Mouse (Mus musculus): Measurements from ENCODE around the gene Cacna1h. TPM values are rescaled to one million over a fixed set of nuclear protein-coding genes. Genes with fewer than 3 reads are reported as not detected.

Cacna1h gene
- polyA plus RNA-seq, 1 experiment from 2014 or later, result 13.3 TPM

DNA sequence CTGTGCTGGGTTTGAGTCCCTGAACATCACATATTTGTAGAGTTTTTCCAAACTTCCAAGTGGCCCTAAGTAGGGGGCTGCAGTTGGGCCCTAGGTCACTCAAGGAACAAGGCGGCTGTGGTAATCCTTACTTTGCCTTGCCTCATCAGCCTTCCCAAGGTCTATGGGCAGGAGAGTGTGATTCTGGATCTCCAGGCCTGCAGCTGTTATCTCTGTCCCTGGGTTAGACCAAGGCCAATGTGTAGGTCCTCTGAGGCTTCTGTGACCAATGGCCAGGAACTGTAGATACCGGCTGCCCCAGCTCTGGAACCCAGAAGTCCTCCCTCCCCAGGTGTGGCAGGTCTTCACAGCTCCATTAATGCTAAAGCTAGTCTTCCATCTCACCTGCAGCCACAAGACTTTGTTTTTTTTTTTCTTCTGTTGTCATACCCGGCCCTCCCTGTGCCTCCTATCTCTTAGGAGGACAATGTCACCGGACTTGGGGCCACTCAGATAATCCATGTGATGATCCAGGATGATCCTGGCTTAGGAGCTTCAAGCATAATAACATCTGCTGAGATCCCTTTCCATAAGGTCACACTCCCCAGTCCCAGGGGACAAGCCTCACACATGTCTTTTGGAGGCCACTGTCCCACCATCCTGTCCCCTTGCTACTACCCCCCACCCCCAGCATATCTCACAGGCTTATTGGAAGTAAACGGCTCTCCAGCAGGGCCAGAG is 18.8 kb upstream of the Cacna1h start:
- Histone ChIP-seq H3K4me3 (ENCODE audit: low read depth, low read length) (no peak overlapping the region), H3K4me1 (ENCODE audit: control insufficient read depth, insufficient read depth, low read length) (no peaks in the 10 kb centered on the region), H3K27ac (ENCODE audit: low read depth, low read length) (no peak overlapping the region), H3K9me3 (ENCODE audit: control insufficient read depth, low read length) (no peaks in the 10 kb centered on the region), H3K36me3 (ENCODE audit: control insufficient read depth, insufficient read depth, low read length) (no peaks in the 10 kb centered on the region), H3K9ac (ENCODE audit: low read length) (no peak overlapping the region), H3K27me3 (ENCODE audit: control insufficient read depth, insufficient read depth, low read length) (no peaks in the 10 kb centered on the region), H3K4me2 (ENCODE audit: low read depth) (no peak overlapping the region)
- 82% methylated on average over 5 of the region's 5 CpGs for WGBS
- DNase-seq (ENCODE audit: low spot score) (no peak), ATAC-seq (ENCODE audit: insufficient read depth, low FRiP score, low TSS enrichment) (no peak)

DNA sequence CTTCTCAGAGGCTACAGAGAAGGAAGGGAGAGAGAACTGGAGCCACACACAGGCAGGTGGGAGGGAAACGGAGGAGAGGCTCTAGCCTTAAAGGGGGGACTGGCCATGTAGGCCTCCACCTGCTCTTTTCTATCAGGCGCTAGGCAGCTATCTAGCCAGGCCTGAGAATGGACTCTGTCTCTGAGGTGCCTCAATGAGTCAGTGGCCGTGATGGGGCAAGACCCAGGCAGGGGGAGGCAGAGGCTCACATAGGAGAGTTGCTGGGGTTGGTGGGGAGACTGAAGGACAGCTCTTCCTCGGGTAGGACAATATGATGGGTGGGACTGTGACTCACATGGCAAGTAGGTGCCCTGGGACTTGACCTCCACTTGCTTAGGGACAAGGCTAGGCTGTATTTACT is 16.7 kb upstream of the Cacna1h start:
- H3K4me1 ChIP-seq (ENCODE audit: control insufficient read depth, insufficient read depth, low read length), result no peaks in the 10 kb centered on the region
- H3K9ac ChIP-seq (ENCODE audit: low read length), result no peak overlapping the region
- WGBS, result 61% methylated on average over 4 of the region's 4 CpGs
- ATAC-seq (ENCODE audit: insufficient read depth, low FRiP score, low TSS enrichment) (no peak), DNase-seq (ENCODE audit: low spot score) (no peak)
- H3K9me3 ChIP-seq (ENCODE audit: control insufficient read depth, low read length), result no peaks in the 10 kb centered on the region
- H3K36me3 ChIP-seq (ENCODE audit: control insufficient read depth, insufficient read depth, low read length), result no peaks in the 10 kb centered on the region
- H3K27ac ChIP-seq (ENCODE audit: low read depth, low read length), result no peak overlapping the region
- H3K27me3 ChIP-seq (ENCODE audit: control insufficient read depth, insufficient read depth, low read length), result no peaks in the 10 kb centered on the region
- H3K4me3 ChIP-seq (ENCODE audit: low read depth, low read length), result no peak overlapping the region
- H3K4me2 ChIP-seq (ENCODE audit: low read depth), result no peak overlapping the region

DNA sequence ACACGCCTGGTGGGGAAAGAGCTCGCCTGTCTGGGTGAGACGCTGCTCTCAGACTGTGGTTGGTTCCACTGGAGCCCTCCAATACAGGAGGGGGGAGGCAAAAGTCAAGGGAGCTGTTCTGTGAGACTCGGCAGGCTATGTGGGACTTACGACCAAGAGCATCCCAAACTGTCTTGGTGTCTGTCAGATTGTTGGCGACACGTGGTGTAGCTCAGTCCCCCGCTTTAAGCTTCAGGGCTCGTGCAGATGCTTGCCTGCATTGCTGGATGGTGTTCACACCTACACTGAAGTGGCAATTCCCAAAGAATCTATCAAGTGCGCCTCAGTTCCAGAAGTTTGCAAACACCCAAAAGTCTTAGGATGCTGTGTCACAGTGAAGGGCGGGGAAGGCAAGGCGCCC is 14.3 kb upstream of the Cacna1h start:
- no peaks in the 10 kb centered on the region for H3K9me3 ChIP-seq (ENCODE audit: control insufficient read depth, low read length)
- ATAC-seq (ENCODE audit: insufficient read depth, low FRiP score, low TSS enrichment) (no peak), DNase-seq (ENCODE audit: low spot score) (no peak)
- no peak overlapping the region for H3K27ac ChIP-seq (ENCODE audit: low read depth, low read length)
- H3K9ac ChIP-seq (ENCODE audit: low read length), result no peak overlapping the region
- no peak overlapping the region for H3K4me3 ChIP-seq (ENCODE audit: low read depth, low read length)
- no peak overlapping the region for H3K4me2 ChIP-seq (ENCODE audit: low read depth)
- no peaks in the 10 kb centered on the region for H3K36me3 ChIP-seq (ENCODE audit: control insufficient read depth, insufficient read depth, low read length)
- H3K27me3 ChIP-seq (ENCODE audit: control insufficient read depth, insufficient read depth, low read length), result no peaks in the 10 kb centered on the region
- H3K4me1 ChIP-seq (ENCODE audit: control insufficient read depth, insufficient read depth, low read length), result no peaks in the 10 kb centered on the region
- 85% methylated on average over 12 of the region's 12 CpGs for WGBS

DNA sequence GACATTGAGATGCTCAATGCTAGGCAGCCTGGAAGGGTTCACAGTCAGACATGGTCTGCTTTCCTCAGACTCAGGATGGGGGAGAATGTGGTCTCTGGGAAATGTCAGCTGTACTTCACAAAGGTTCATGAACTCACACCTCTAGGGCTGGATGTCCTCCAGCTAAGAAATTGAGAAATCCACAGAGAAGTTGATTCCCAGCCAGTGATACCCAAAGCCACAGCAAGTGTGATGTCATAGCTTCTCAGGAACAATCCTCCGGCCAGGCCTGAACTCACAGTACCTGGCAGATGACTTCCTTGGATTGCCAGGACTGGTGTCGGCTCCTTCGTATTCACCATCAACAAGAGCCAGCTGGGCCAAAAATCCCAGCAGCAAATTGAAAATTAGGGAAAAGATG is 12.3 kb upstream of the Cacna1h start:
- Histone ChIP-seq H3K9ac (ENCODE audit: low read length) (no peak overlapping the region), H3K27ac (ENCODE audit: low read depth, low read length) (no peak overlapping the region), H3K4me3 (ENCODE audit: low read depth, low read length) (no peak overlapping the region), H3K4me1 (ENCODE audit: control insufficient read depth, insufficient read depth, low read length) (no peaks in the 10 kb centered on the region), H3K4me2 (ENCODE audit: low read depth) (no peak overlapping the region), H3K27me3 (ENCODE audit: control insufficient read depth, insufficient read depth, low read length) (no peaks in the 10 kb centered on the region), H3K9me3 (ENCODE audit: control insufficient read depth, low read length) (no peaks in the 10 kb centered on the region), H3K36me3 (ENCODE audit: control insufficient read depth, insufficient read depth, low read length) (no peaks in the 10 kb centered on the region)
- DNase-seq (ENCODE audit: low spot score) (no peak), ATAC-seq (ENCODE audit: insufficient read depth, low FRiP score, low TSS enrichment) (no peak)
- 94% methylated on average over 3 of the region's 3 CpGs for WGBS

DNA sequence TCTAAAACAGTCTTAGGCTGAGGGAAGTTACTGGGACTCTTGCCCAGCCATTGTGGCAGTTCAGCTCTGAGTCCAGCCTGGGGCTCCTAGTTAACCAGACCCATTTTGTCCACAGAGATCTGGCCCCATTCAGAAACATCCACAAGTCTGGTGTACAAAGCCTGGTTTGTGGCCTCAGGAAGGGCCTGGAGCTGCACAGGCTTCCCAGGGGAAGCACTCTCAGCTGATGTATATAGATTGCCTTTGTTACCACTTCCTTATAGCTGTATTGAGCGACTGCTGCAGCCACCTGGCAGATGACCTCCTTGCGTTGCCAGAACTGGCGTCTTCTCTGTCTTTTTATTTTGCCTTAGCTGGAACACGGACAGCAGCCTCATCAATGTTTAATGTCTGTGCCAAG is 11.5 kb upstream of the Cacna1h start:
- ATAC-seq (ENCODE audit: insufficient read depth, low FRiP score, low TSS enrichment) (no peak), DNase-seq (ENCODE audit: low spot score) (no peak)
- no peaks in the 10 kb centered on the region for H3K36me3 ChIP-seq (ENCODE audit: control insufficient read depth, insufficient read depth, low read length)
- no peak overlapping the region for H3K4me3 ChIP-seq (ENCODE audit: low read depth, low read length)
- no peak overlapping the region for H3K9ac ChIP-seq (ENCODE audit: low read length)
- no peaks in the 10 kb centered on the region for H3K27me3 ChIP-seq (ENCODE audit: control insufficient read depth, insufficient read depth, low read length)
- no peak overlapping the region for H3K27ac ChIP-seq (ENCODE audit: low read depth, low read length)
- no peaks in the 10 kb centered on the region for H3K9me3 ChIP-seq (ENCODE audit: control insufficient read depth, low read length)
- no peaks in the 10 kb centered on the region for H3K4me1 ChIP-seq (ENCODE audit: control insufficient read depth, insufficient read depth, low read length)
- 46% methylated on average over 4 of the region's 4 CpGs for WGBS
- H3K4me2 ChIP-seq (ENCODE audit: low read depth), result no peak overlapping the region

DNA sequence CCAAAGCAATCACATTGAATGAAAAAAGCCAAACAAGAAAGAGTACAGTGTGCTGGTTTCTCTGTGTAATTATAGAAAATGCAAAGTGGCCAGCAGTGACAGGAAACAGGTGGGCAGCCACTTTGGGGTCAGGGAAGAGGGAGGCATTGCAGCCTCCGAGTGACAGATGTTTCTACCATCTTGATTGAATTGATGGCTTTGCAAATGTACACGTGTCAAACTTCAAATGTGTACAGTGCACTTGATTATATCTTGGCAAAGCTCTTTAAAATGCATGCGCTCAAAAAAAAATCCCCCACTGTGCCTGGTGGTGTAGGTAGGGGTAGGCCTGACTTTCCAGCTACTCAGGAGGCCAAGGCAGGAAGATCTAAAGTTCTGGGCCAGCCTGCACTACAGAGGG is 9.3 kb upstream of the Cacna1h start:
- no peaks in the 10 kb centered on the region for H3K9me3 ChIP-seq (ENCODE audit: control insufficient read depth, low read length)
- ATAC-seq (ENCODE audit: insufficient read depth, low FRiP score, low TSS enrichment) (no peak), DNase-seq (ENCODE audit: low spot score) (no peak)
- no peaks in the 10 kb centered on the region for H3K27me3 ChIP-seq (ENCODE audit: control insufficient read depth, insufficient read depth, low read length)
- no peaks in the 10 kb centered on the region for H3K36me3 ChIP-seq (ENCODE audit: control insufficient read depth, insufficient read depth, low read length)
- H3K9ac ChIP-seq (ENCODE audit: low read length), result no peak overlapping the region
- no peak overlapping the region for H3K27ac ChIP-seq (ENCODE audit: low read depth, low read length)
- H3K4me1 ChIP-seq (ENCODE audit: control insufficient read depth, insufficient read depth, low read length), result no peaks in the 10 kb centered on the region
- H3K4me3 ChIP-seq (ENCODE audit: low read depth, low read length), result no peak overlapping the region
- WGBS, result 84% methylated on average over 3 of the region's 3 CpGs
- no peak overlapping the region for H3K4me2 ChIP-seq (ENCODE audit: low read depth)

DNA sequence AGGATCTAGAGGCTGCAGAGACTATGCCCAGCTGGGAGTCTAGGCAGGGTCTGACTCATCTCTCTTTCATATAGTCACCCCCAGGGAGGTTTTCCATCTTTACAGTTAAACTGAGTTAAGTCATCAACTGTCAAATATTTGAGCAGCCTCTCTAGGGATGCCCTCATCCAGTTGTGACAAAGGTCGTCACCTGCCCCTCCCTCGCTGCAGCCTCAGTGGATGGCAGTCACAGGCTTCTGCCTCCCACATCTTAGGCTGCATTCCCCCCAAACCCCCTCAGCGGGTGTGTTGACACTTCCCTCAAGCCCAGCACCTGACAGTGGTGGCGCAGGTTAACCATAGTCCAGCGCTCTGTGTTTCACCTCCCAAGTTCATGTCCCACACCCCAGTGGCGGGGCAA is 7.8 kb upstream of the Cacna1h start:
- no peak overlapping the region for H3K4me2 ChIP-seq (ENCODE audit: low read depth)
- no peaks in the 10 kb centered on the region for H3K27me3 ChIP-seq (ENCODE audit: control insufficient read depth, insufficient read depth, low read length)
- H3K36me3 ChIP-seq (ENCODE audit: control insufficient read depth, insufficient read depth, low read length), result no peaks in the 10 kb centered on the region
- ATAC-seq (ENCODE audit: insufficient read depth, low FRiP score, low TSS enrichment) (no peak), DNase-seq (ENCODE audit: low spot score) (no peak)
- H3K27ac ChIP-seq (ENCODE audit: low read depth, low read length), result no peak overlapping the region
- no peaks in the 10 kb centered on the region for H3K9me3 ChIP-seq (ENCODE audit: control insufficient read depth, low read length)
- no peak overlapping the region for H3K9ac ChIP-seq (ENCODE audit: low read length)
- H3K4me1 ChIP-seq (ENCODE audit: control insufficient read depth, insufficient read depth, low read length), result no peaks in the 10 kb centered on the region
- 80% methylated on average over 6 of the region's 6 CpGs for WGBS
- H3K4me3 ChIP-seq (ENCODE audit: low read depth, low read length), result no peak overlapping the region

DNA sequence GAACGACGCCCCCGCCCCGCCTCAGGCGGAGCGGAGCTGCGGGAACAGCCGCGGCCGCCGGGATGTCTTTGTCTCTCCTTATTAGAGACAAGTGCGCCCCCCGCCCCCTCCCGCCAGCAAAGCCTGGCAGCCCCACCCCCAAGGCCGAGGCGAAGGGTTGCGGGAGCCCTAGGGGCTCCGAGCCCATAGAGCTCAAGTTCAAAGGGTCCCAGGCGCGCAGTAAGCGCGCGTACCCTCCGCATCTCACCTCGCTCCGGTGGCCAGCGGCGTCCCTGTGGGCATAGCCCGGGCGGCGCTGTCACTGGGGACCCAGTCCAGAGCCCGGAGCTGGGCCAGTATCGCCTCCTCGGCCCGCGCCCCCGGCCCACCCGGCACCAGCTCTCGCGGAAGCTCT is 363 bp downstream of the Cacna1h start:
- ATAC-seq (ENCODE audit: insufficient read depth, low FRiP score, low TSS enrichment) (peak; percentile 70), DNase-seq (ENCODE audit: low spot score) (no peak)
- peak overlapping the region; percentile 67 for H3K27ac ChIP-seq (ENCODE audit: low read depth, low read length)
- peak overlapping the region; percentile 97 for H3K4me2 ChIP-seq (ENCODE audit: low read depth)
- peak overlapping the region; percentile 74 for H3K4me3 ChIP-seq (ENCODE audit: low read depth, low read length)
- H3K9ac ChIP-seq (ENCODE audit: low read length), result peak overlapping the region; percentile 89
- 0% methylated on average over 31 of the region's 40 CpGs for WGBS
- H3K27me3 ChIP-seq (ENCODE audit: control insufficient read depth, insufficient read depth, low read length), result peaks cover 17% of the 10 kb centered on the region
- H3K36me3 ChIP-seq (ENCODE audit: control insufficient read depth, insufficient read depth, low read length), result no peaks in the 10 kb centered on the region; the same call in 1 of the 2 replicates
- H3K9me3 ChIP-seq (ENCODE audit: control insufficient read depth, low read length), result no peaks in the 10 kb centered on the region
- H3K4me1 ChIP-seq (ENCODE audit: control insufficient read depth, insufficient read depth, low read length), result peaks cover 4% of the 10 kb centered on the region

DNA sequence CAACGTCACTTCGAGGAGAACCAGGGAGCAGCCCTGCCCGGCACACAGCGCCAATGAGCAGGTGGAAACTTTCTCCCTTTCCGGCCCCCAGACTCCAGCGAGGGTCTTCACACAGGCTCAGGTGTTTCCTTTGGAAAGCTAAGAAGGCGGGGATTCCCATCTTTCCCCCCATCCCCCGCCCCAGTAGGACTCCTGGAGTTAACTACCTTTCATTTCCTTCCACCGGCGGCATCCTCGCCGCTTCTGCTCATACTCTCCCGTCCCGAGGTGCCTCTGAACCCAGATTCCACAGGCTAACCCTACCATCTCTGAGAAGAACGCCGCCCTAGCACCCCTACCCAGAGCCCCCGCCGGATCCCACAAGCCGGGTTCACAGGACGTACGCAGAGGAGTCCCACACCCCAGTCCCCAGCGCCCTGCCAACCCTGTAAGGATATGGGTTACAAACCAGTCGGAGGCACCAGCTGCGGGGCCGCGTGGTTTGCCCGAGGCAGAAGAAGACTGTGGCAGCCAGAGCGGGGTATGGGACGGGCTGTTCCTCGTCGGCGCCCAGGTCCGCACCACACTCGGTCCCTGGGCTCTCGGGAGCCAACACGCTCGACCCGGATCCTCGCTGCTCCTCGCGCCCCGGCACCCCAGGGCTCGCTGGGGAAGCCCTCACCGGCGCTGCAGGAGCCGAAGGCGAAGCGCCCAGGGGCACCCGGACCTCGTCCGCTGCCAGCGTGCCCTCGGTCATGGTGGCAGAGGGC is 976 bp downstream of the Cacna1h start:
- Histone ChIP-seq H3K9ac (ENCODE audit: low read length) (peak overlapping the region; percentile 89), H3K36me3 (ENCODE audit: control insufficient read depth, insufficient read depth, low read length) (no peaks in the 10 kb centered on the region; the same call in 1 of the 2 replicates), H3K4me2 (ENCODE audit: low read depth) (peak overlapping the region; percentile 97), H3K27ac (ENCODE audit: low read depth, low read length) (peak overlapping the region; percentile 67), H3K4me1 (ENCODE audit: control insufficient read depth, insufficient read depth, low read length) (peaks cover 4% of the 10 kb centered on the region), H3K9me3 (ENCODE audit: control insufficient read depth, low read length) (no peaks in the 10 kb centered on the region), H3K4me3 (ENCODE audit: low read depth, low read length) (peak overlapping the region; percentile 74), H3K27me3 (ENCODE audit: control insufficient read depth, insufficient read depth, low read length) (peaks cover 17% of the 10 kb centered on the region)
- ATAC-seq (ENCODE audit: insufficient read depth, low FRiP score, low TSS enrichment) (no peak), DNase-seq (ENCODE audit: low spot score) (peak; percentile 59)
- under 1% methylated on average over 52 of the region's 53 CpGs for WGBS

Measured in neural tube, embryonic 11.5 days (tissue).